Mouse (Mus musculus) liver, embryonic 15.5 days (tissue): ENCODE data around the gene Fgfr2. TPM values are rescaled to one million over a fixed set of nuclear protein-coding genes. Genes with fewer than 3 reads are reported as not detected.
"Not testable (repeated sequence)": the region's sequence is repeated elsewhere in the genome, so short reads cannot be mapped to it uniquely, and the experiment has no call there.

Experiments
- ATAC-seq: fragments of 200-750 bp; cut with Nextera tagmentation; 2 replicates; pipeline ENCODE4 v1.8.0; 2017; ENCODE audit warnings: moderate number of reproducible peaks, mild to moderate bottlenecking, moderate library complexity; ENCODE audit not compliant: insufficient read depth
- H3K27ac ChIP-seq: fragments of 300-500 bp; sonication (generic); replicated peaks from 2 replicates; pipeline ENCODE4 v1.5.1; 2015; ENCODE audit warnings: mild to moderate bottlenecking, inconsistent platforms
- H3K27me3 ChIP-seq: fragments of 300-500 bp; sonication (generic); 2 replicates; pipeline ENCODE4 v1.6.1; 2015; ENCODE audit warnings: mild to moderate bottlenecking, inconsistent platforms
- H3K36me3 ChIP-seq: fragments of 300-500 bp; sonication (generic); replicated peaks from 2 replicates; pipeline ENCODE4 v1.6.1; 2015; ENCODE audit warnings: moderate library complexity, mild to moderate bottlenecking, inconsistent platforms
- H3K4me1 ChIP-seq: fragments of 300-500 bp; sonication (generic); replicated peaks from 2 replicates; pipeline ENCODE4 v1.6.1; 2015; ENCODE audit warnings: inconsistent platforms
- H3K4me2 ChIP-seq: fragments of 300-500 bp; sonication (generic); 2 replicates; pipeline ENCODE4 v1.6.1; 2015; ENCODE audit warnings: moderate library complexity, mild to moderate bottlenecking, inconsistent platforms
- H3K4me3 ChIP-seq: fragments of 300-500 bp; sonication (generic); replicated peaks from 2 replicates; pipeline ENCODE4 v1.5.1; 2015; ENCODE audit warnings: mild to moderate bottlenecking, inconsistent platforms
- H3K9ac ChIP-seq: fragments of 300-500 bp; sonication (generic); 2 replicates; pipeline ENCODE4 v1.6.1; 2015; ENCODE audit warnings: moderate library complexity, mild to moderate bottlenecking, inconsistent platforms
- H3K9me3 ChIP-seq: fragments of 300-500 bp; sonication (generic); replicated peaks from 2 replicates; pipeline ENCODE4 v1.6.1; 2016; ENCODE audit warnings: inconsistent platforms
- WGBS: fragments of 180-500 bp; shearing (Covaris S2); methylation state at CpG from one replicate; pipeline ENCODE4 v1.1.7; 2015; ENCODE audit warnings: mixed read lengths; ENCODE audit not compliant: insufficient replicate concordance; 5-methylcytosine and 5-hydroxymethylcytosine counted together
- polyA plus RNA-seq: library from polyadenylated mRNA; unstranded; fragments of >200 nt; fragmentation: Nextera tagmentation; extraction: Ambion mirVana; gene quantifications from 2 replicates; pipeline ENCODE4 v1.2.1, GENCODE M21; 2015

Gene Fgfr2
- polyA plus RNA-seq, 1 experiment from 2014 or later, result 10.5 TPM

- Histone ChIP-seq H3K27ac (no peak within 1 kb of the TSS), H3K9me3 (no peaks in the 10 kb centered on the region), H3K4me3 (no peak within 1 kb of the TSS), H3K9ac (no peak within 1 kb of the TSS), H3K4me2 (no peak within 1 kb of the TSS), H3K36me3 (no peaks in the 10 kb centered on the region), H3K4me1 (no peaks in the 10 kb centered on the region), H3K27me3 (no peaks in the 10 kb centered on the region)
- ATAC-seq, result no peak
- WGBS, result 66% methylated on average over 2 of the region's 2 CpGs
These were observed 1976.9 kb downstream of the Fgfr2 start, which contains the start of gene 4933402N03Rik for GRCm38 (mm10) chr7:131146214-131146613. Gene 4933402N03Rik (minus strand): TSS chr7:131146314.

GRCm38 (mm10) chr7:131133181-131133580 lies 1990.0 kb downstream of the Fgfr2 start:
- WGBS, result 47% methylated on average over 3 of the region's 3 CpGs
- no peak for ATAC-seq
- no peaks in the 10 kb centered on the region for H3K36me3 ChIP-seq
- H3K9me3 ChIP-seq, result no peaks in the 10 kb centered on the region
- no peaks in the 10 kb centered on the region for H3K27me3 ChIP-seq
- H3K4me1 ChIP-seq, result no peaks in the 10 kb centered on the region
- no peak overlapping the region for H3K27ac ChIP-seq
- H3K4me3 ChIP-seq, result no peak overlapping the region
- no peak overlapping the region for H3K9ac ChIP-seq
- H3K4me2 ChIP-seq, result no peak overlapping the region

DNA sequence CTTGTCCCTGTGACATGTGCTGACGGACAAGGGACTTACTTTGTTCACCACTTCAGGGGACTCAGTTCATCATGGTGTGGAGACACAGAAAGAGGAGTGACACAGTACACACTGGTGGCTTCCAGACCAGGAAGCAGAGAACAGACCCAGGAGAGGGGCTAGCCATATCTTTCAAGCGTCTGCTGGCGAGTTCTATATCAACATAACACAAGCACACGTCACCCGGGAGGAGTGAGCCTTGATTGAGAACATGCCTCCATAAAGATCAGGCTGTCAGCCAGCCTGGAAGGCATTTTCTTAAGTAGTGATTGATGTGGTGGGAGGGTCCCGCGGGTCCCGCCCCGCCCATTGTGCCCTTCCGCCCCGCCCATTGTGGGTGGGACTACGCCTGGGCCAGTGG lies 1993.1 kb downstream of the Fgfr2 start:
- 52% methylated on average over 12 of the region's 12 CpGs for WGBS
- no peaks in the 10 kb centered on the region for H3K36me3 ChIP-seq
- no peaks in the 10 kb centered on the region for H3K4me1 ChIP-seq
- no peak overlapping the region for H3K4me2 ChIP-seq
- no peaks in the 10 kb centered on the region for H3K27me3 ChIP-seq
- H3K4me3 ChIP-seq, result no peak overlapping the region
- no peak for ATAC-seq
- H3K27ac ChIP-seq, result no peak overlapping the region
- no peaks in the 10 kb centered on the region for H3K9me3 ChIP-seq
- H3K9ac ChIP-seq, result no peak overlapping the region

DNA sequence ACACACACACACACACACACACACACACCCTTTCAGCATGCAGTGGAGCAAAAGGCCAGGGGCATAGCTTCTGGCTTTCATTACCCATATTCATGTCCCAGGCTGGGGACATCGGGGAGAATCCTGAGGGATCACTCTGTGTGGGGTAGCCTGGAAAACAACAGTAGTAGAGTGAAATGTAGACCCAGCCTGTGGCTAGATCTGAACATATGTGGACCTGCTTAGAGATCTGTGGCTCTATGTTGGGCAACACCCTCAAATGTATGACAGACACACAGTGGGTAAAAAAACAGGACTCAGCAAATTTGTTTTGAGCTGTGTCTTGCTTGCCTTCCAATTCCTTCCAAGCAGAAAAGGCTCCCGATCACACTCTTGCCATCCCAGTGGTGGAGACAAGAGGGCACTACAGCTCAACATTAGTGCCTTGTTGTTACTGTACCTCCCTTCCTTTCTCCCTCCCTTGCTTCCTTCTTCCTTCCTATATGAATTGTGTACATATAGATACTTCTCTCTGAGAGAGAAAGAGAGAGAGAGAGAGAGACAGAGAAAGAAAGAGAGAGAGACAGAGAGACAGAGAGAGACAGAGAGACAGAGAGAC lies 2000.8 kb downstream of the Fgfr2 start:
- 58% methylated on average over 2 of the region's 2 CpGs for WGBS
- Histone ChIP-seq H3K4me2 (no peak overlapping the region), H3K27ac (no peak overlapping the region), H3K27me3 (no peaks in the 10 kb centered on the region), H3K4me1 (no peaks in the 10 kb centered on the region), H3K9ac (no peak overlapping the region), H3K9me3 (no peaks in the 10 kb centered on the region), H3K4me3 (no peak overlapping the region), H3K36me3 (no peaks in the 10 kb centered on the region)
- ATAC-seq, result no peak

DNA sequence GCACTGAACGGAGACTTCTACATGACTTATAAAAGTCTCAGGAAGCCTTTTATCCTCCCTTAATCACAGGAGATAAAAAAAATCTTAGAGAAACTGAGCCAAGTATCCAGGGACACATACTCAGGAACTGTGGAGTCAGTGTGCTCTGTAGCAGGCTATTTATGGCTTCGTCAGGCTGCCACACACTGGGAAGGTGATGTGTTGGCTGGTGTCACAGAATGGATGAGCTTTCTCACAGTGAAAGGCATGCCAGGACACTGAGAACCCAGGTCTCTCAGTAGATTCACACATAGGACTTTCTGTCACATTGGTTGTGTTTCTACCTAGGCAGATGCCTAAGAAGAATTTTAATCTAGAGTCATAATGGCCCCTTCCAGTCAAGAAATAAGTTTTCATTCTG lies 2008.7 kb downstream of the Fgfr2 start:
- no peak overlapping the region for H3K4me3 ChIP-seq
- WGBS, result 61% methylated on average over 2 of the region's 2 CpGs
- no peaks in the 10 kb centered on the region for H3K4me1 ChIP-seq
- no peaks in the 10 kb centered on the region for H3K36me3 ChIP-seq
- no peaks in the 10 kb centered on the region for H3K9me3 ChIP-seq
- H3K27ac ChIP-seq, result no peak overlapping the region
- no peaks in the 10 kb centered on the region for H3K27me3 ChIP-seq
- ATAC-seq, result no peak
- H3K9ac ChIP-seq, result no peak overlapping the region
- no peak overlapping the region for H3K4me2 ChIP-seq

DNA sequence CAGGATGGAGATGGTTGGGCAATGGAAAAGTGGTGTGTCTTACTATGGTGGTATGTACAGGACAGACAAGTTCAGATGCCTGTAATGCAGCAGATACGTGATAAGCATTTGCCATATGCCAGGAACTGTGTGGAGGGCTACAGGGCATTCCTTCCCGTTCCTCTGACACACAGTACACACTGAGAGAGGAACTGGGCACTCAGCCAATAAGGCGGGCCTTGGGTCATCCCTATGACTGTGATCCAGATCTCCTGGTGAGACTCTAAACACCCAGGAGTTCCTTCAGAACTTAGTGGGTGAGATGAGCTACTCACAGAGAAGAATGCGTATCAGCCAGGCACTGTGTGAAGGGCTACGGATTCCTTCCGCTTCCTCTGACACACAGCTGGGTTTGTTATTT lies 2009.5 kb downstream of the Fgfr2 start:
- no peak for ATAC-seq
- Histone ChIP-seq H3K4me3 (no peak overlapping the region), H3K4me2 (no peak overlapping the region), H3K4me1 (no peaks in the 10 kb centered on the region), H3K9ac (no peak overlapping the region), H3K9me3 (no peaks in the 10 kb centered on the region), H3K27ac (no peak overlapping the region), H3K36me3 (no peaks in the 10 kb centered on the region), H3K27me3 (no peaks in the 10 kb centered on the region)
- 55% methylated on average over 6 of the region's 6 CpGs for WGBS

DNA sequence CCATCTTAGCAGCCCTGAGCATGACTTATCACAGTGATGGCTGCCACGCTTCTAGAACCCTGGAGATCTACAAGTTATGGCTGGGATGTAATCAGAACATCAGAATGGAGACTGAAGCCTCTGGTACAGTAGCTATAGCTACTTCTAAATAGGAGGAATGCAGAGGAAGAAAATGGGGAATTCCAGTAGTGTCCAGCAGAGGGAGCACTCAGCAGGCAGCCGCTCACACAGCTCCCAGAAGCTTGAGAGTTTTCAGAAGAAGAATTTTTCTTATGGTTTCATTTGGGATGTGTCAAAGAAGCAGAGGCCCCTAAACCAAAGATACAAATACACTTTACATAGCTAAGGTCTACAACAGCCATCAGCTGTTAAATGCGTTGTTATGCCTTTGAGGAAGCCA lies 2010.7 kb downstream of the Fgfr2 start:
- no peaks in the 10 kb centered on the region for H3K36me3 ChIP-seq
- H3K9ac ChIP-seq, result no peak overlapping the region
- 26% methylated on average over 3 of the region's 3 CpGs for WGBS
- no peaks in the 10 kb centered on the region for H3K9me3 ChIP-seq
- no peak for ATAC-seq
- H3K27ac ChIP-seq, result no peak overlapping the region
- H3K4me2 ChIP-seq, result no peak overlapping the region
- H3K4me1 ChIP-seq, result no peaks in the 10 kb centered on the region
- H3K4me3 ChIP-seq, result no peak overlapping the region
- H3K27me3 ChIP-seq, result no peaks in the 10 kb centered on the region

DNA sequence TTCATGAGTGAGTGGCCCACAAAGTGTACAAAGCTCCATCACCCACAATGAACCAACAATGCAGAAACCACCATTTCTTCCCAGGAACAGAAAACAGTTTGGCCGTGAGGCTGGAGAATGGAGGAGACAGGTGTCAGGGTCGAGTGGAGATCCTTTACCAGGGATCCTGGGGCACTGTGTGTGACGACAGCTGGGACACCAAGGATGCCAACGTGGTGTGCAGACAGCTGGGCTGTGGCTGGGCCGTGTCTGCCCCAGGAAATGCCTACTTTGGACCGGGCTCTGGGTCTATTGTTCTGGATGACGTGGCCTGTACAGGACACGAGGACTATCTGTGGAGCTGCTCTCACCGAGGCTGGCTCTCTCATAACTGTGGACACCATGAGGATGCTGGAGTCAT lies 2040.7 kb downstream of the Fgfr2 start:
- not testable (repeated sequence) for H3K4me2 ChIP-seq, H3K27me3 ChIP-seq, H3K27ac ChIP-seq, H3K9me3 ChIP-seq, H3K9ac ChIP-seq, H3K4me3 ChIP-seq, H3K4me1 ChIP-seq, ATAC-seq, H3K36me3 ChIP-seq
- 57% methylated on average over 9 of the region's 9 CpGs for WGBS

- Histone ChIP-seq H3K9ac (no peak overlapping the region), H3K9me3 (no peaks in the 10 kb centered on the region), H3K4me1 (no peaks in the 10 kb centered on the region), H3K36me3 (no peaks in the 10 kb centered on the region), H3K4me2 (no peak overlapping the region), H3K4me3 (no peak overlapping the region), H3K27ac (no peak overlapping the region), H3K27me3 (no peaks in the 10 kb centered on the region)
- WGBS, result 0% methylated on average over 1 of the region's 1 CpGs
- ATAC-seq, result no peak
These were observed 2047.2 kb downstream of the Fgfr2 start for GRCm38 (mm10) chr7:131075956-131076355.

DNA sequence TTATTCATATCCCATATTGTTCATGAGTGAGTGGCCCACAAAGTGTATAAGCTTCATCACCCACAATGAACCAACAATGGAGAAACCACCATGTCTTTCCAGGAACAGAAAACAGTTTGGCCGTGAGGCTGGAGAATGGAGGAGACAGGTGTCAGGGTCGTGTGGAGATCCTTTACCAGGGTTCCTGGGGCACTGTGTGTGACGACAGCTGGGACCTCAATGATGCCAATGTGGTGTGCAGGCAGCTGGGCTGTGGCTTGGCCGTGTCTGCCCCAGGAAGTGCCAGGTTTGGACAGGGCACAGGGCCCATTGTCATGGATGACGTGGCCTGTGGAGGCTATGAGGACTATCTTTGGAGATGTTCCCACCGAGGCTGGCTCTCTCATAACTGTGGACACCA lies 2049.1 kb downstream of the Fgfr2 start:
- not testable (repeated sequence) for H3K4me3 ChIP-seq, H3K4me1 ChIP-seq, H3K9me3 ChIP-seq, H3K36me3 ChIP-seq, H3K4me2 ChIP-seq, H3K27me3 ChIP-seq, H3K9ac ChIP-seq, ATAC-seq, H3K27ac ChIP-seq
- 47% methylated on average over 6 of the region's 6 CpGs for WGBS

- not testable (repeated sequence) for H3K4me2 ChIP-seq, H3K9ac ChIP-seq, H3K4me1 ChIP-seq, H3K4me3 ChIP-seq, H3K36me3 ChIP-seq, ATAC-seq, H3K27ac ChIP-seq, H3K9me3 ChIP-seq, H3K27me3 ChIP-seq
- 66% methylated on average over 3 of the region's 3 CpGs for WGBS
These were observed 2049.7 kb downstream of the Fgfr2 start for GRCm38 (mm10) chr7:131073476-131073875.

GRCm38 (mm10) chr7:131068191-131068590 lies 2055.0 kb downstream of the Fgfr2 start:
- H3K4me2 ChIP-seq, H3K27me3 ChIP-seq, H3K27ac ChIP-seq, H3K36me3 ChIP-seq, H3K9ac ChIP-seq, H3K4me1 ChIP-seq, H3K9me3 ChIP-seq, ATAC-seq, H3K4me3 ChIP-seq: not testable (repeated sequence)
- 0% methylated on average over 1 of the region's 1 CpGs for WGBS
